Mouse (Mus musculus) heart, embryonic 11.5 days (tissue): ENCODE data around the gene Mlh1. TPM values are rescaled to one million over a fixed set of nuclear protein-coding genes. Genes with fewer than 3 reads are reported as not detected.
A peak's percentile ranks its signal among the peaks of the same experiment; 100 is the strongest.

Experiments
- ATAC-seq: fragments of 200-750 bp; cut with Nextera tagmentation; replicated peaks from 2 replicates; pipeline ENCODE4 v1.8.0; 2017; ENCODE audit warnings: moderate library complexity; ENCODE audit not compliant: insufficient number of reproducible peaks, low FRiP score, low TSS enrichment
- H3K27ac ChIP-seq: fragments of 300-500 bp; sonication (generic); 2 replicates; pipeline ENCODE4 v1.5.1; 2014; ENCODE audit warnings: mild to moderate bottlenecking, low read depth, low read length
- H3K27me3 ChIP-seq: fragments of 300-500 bp; sonication (generic); 2 replicates; pipeline ENCODE4 v1.6.1; 2014; ENCODE audit warnings: mild to moderate bottlenecking, low read length, mixed read lengths; ENCODE audit not compliant: control insufficient read depth, insufficient read depth
- H3K36me3 ChIP-seq: fragments of 300-500 bp; sonication (generic); 2 replicates; pipeline ENCODE4 v1.6.1; 2014; ENCODE audit warnings: mild to moderate bottlenecking, low read length, moderate library complexity, mixed read lengths; ENCODE audit not compliant: control insufficient read depth, insufficient read depth
- H3K4me1 ChIP-seq: fragments of 300-500 bp; sonication (generic); 2 replicates; pipeline ENCODE4 v1.6.1; 2014; ENCODE audit warnings: low read length; ENCODE audit not compliant: control insufficient read depth, insufficient read depth
- H3K4me2 ChIP-seq: fragments of 300-500 bp; sonication (generic); 2 replicates; pipeline ENCODE4 v1.6.1; 2014; ENCODE audit warnings: mild to moderate bottlenecking, moderate library complexity
- H3K4me3 ChIP-seq: fragments of 300-500 bp; sonication (generic); 2 replicates; pipeline ENCODE4 v1.5.1; 2014; ENCODE audit warnings: low read depth, low read length
- H3K9ac ChIP-seq: fragments of 300-500 bp; sonication (generic); 2 replicates; pipeline ENCODE4 v1.6.1; 2014; ENCODE audit warnings: mild to moderate bottlenecking, low read depth, low read length, moderate library complexity
- H3K9me3 ChIP-seq: fragments of 300-500 bp; sonication (generic); replicated peaks from 2 replicates; pipeline ENCODE4 v1.6.1; 2016; ENCODE audit warnings: low read length; ENCODE audit not compliant: control insufficient read depth
- WGBS: fragments of 180-500 bp; shearing (Covaris S2); extraction: QIAGEN DNeasy Blood & Tissue Kit; methylation state at CpG from one replicate; pipeline ENCODE4 v1.1.7; 2014; ENCODE audit not compliant: insufficient replicate concordance; 5-methylcytosine and 5-hydroxymethylcytosine counted together
- polyA plus RNA-seq: library from polyadenylated mRNA; unstranded; fragments of >200 nt; fragmentation: Nextera tagmentation; extraction: Ambion mirVana; gene quantifications from 2 replicates; pipeline ENCODE4 v1.2.1, GENCODE M21; 2014

Mlh1 gene
- polyA plus RNA-seq, 1 experiment from 2014 or later: 33.9 TPM

DNA sequence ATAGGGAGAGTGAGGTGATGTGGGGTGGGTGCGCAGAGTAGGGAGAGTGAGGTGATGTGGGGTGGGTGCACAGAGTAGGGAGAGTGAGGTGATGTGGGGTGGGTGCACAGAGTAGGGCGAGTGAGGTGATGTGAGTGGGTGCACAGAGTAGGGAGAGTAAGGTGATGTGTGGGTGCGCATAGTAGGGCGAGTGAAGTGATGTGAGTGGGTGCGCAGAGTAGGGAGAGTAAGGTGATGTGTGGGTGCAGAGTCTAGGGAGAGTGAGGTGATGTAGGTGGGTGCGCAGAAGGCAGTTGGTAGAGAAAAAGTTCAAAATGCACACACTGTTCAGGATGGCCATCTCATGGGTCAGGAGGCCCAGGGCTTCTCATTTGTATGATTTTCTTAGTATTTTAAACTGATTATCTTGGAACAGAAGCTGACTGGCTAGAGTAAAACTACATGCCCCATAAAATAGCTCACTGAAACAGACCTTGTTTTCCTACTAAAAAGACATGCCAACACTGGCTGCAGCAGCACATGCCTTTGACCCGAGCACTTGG lies 62.4 kb downstream of the Mlh1 start:
- no peak for ATAC-seq
- no peak overlapping the region for H3K4me3 ChIP-seq
- no peak overlapping the region for H3K4me2 ChIP-seq
- no peak overlapping the region for H3K9ac ChIP-seq
- H3K4me1 ChIP-seq: peaks cover 25% of the 10 kb centered on the region
- no peak overlapping the region for H3K27ac ChIP-seq
- H3K27me3 ChIP-seq: no peaks in the 10 kb centered on the region
- no peaks in the 10 kb centered on the region for H3K9me3 ChIP-seq
- H3K36me3 ChIP-seq: no peaks in the 10 kb centered on the region
- 90% methylated on average over 7 of the region's 7 CpGs for WGBS

- Histone ChIP-seq H3K27ac (0 out of 2 replicates have a peak overlapping the region, but pooled peaks have one; percentile 35), H3K36me3 (no peaks in the 10 kb centered on the region), H3K9ac (no peak overlapping the region), H3K4me2 (no peak overlapping the region), H3K27me3 (no peaks in the 10 kb centered on the region), H3K9me3 (no peaks in the 10 kb centered on the region), H3K4me3 (no peak overlapping the region), H3K4me1 (peaks cover 23% of the 10 kb centered on the region)
- no peak for ATAC-seq
- 83% methylated on average over 3 of the region's 3 CpGs for WGBS
Observed at GRCm38 (mm10) chr9:111208185-111208584, 63.4 kb downstream of the Mlh1 start.

DNA sequence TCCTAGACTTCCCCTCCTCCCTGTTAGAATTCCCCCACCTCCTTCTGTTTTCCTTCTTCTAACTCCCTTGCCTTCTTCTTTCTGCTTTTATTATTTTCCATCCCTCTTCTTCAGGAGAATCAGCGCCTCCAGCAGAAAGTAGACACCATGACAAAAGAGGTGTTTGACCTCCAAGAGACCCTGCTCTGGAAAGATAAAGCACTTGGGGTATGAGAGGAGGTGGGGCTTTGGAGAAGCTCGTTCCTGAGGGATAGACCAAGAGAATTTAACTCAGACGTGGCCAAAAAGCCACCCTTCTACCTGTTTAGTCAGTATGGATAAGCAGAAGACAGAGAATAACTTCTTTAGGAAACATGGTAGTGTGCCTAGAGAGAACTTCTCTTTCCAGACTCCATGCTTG lies 63.9 kb downstream of the Mlh1 start:
- peak overlapping the region; percentile 35; the same call in 1 of the 2 replicates for H3K27ac ChIP-seq
- H3K4me3 ChIP-seq: no peak overlapping the region
- peaks cover 19% of the 10 kb centered on the region for H3K4me1 ChIP-seq
- H3K27me3 ChIP-seq: no peaks in the 10 kb centered on the region
- WGBS: 24% methylated on average over 3 of the region's 3 CpGs
- no peaks in the 10 kb centered on the region for H3K9me3 ChIP-seq
- no peak overlapping the region for H3K4me2 ChIP-seq
- H3K36me3 ChIP-seq: no peaks in the 10 kb centered on the region
- no peak overlapping the region for H3K9ac ChIP-seq
- ATAC-seq: no peak

- no peak overlapping the region for H3K27ac ChIP-seq
- ATAC-seq: no peak
- WGBS: 68% methylated on average over 9 of the region's 9 CpGs
Observed at GRCm38 (mm10) chr9:111204601-111205375, 66.8 kb downstream of the Mlh1 start.

DNA sequence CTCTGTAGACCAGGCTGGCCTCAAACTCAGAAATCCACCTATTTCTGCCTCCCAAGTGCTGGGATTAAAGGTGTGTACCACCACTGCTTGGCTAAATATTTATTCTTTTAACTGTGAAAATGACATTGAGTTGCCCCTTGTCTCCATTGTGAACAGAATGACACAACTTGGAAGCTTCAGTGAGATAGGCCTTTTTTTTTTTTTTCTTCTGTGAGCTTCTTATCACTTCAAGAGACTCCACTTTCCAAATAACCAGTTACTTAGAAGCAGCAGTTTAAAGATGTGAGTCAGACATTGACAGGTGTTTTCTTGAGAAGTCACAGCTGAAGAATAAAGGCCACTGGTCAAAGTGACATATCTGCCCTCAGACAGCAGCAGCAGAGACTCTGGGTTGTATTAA lies 71.4 kb downstream of the Mlh1 start:
- no peaks in the 10 kb centered on the region for H3K36me3 ChIP-seq
- H3K9me3 ChIP-seq: no peaks in the 10 kb centered on the region
- no peak overlapping the region for H3K4me3 ChIP-seq
- H3K27ac ChIP-seq: no peak overlapping the region
- H3K4me2 ChIP-seq: no peak overlapping the region
- 0 out of 2 replicates have a peak, but pooled peaks cover 7% of the 10 kb centered on the region for H3K4me1 ChIP-seq
- ATAC-seq: no peak
- no peaks in the 10 kb centered on the region for H3K27me3 ChIP-seq
- no peak overlapping the region for H3K9ac ChIP-seq

More at GRCm38 (mm10) chr9:111204601-111205375, 66.8 kb downstream of the Mlh1 start:
- no peak overlapping the region for H3K9ac ChIP-seq
- no peaks in the 10 kb centered on the region for H3K27me3 ChIP-seq
- H3K36me3 ChIP-seq: no peaks in the 10 kb centered on the region
- H3K9me3 ChIP-seq: no peaks in the 10 kb centered on the region
- H3K4me2 ChIP-seq: no peak overlapping the region
- H3K4me1 ChIP-seq: peaks cover 12% of the 10 kb centered on the region; the same call in 1 of the 2 replicates
- no peak overlapping the region for H3K4me3 ChIP-seq

GRCm38 (mm10) chr9:111198332-111198731 lies 73.3 kb downstream of the Mlh1 start:
- H3K27me3 ChIP-seq: no peaks in the 10 kb centered on the region
- H3K9me3 ChIP-seq: no peaks in the 10 kb centered on the region
- ATAC-seq: no peak
- H3K4me3 ChIP-seq: no peak overlapping the region
- 0 out of 2 replicates have a peak, but pooled peaks cover 4% of the 10 kb centered on the region for H3K4me1 ChIP-seq
- H3K9ac ChIP-seq: no peak overlapping the region
- WGBS: 45% methylated on average over 1 of the region's 1 CpGs
- no peak overlapping the region for H3K4me2 ChIP-seq
- no peak overlapping the region for H3K27ac ChIP-seq
- no peaks in the 10 kb centered on the region for H3K36me3 ChIP-seq

DNA sequence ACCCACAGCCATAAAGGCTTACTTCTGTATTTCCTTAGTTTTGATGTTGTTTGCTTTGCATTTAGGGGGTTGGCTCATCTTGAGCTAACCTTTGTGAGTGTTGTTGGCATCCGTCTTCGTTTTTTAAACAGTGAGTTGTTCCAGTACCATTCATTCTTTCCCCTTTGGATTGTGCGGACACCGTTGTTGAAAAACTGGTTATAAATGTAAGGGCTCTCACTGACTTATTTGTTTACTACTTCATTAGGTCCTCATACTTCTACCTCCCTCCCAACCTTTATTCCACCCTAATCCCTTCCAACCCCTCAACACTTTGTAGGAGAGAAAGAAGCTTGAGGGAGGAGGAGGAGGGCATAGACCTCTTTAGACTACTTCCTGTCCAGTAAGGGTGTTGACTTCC lies 73.9 kb downstream of the Mlh1 start:
- Histone ChIP-seq H3K27me3 (no peaks in the 10 kb centered on the region), H3K27ac (no peak overlapping the region), H3K4me2 (no peak overlapping the region), H3K4me3 (no peak overlapping the region), H3K9ac (no peak overlapping the region), H3K36me3 (no peaks in the 10 kb centered on the region), H3K9me3 (no peaks in the 10 kb centered on the region), H3K4me1 (0 out of 2 replicates have a peak, but pooled peaks cover 4% of the 10 kb centered on the region)
- no peak for ATAC-seq
- 90% methylated on average over 4 of the region's 4 CpGs for WGBS

DNA sequence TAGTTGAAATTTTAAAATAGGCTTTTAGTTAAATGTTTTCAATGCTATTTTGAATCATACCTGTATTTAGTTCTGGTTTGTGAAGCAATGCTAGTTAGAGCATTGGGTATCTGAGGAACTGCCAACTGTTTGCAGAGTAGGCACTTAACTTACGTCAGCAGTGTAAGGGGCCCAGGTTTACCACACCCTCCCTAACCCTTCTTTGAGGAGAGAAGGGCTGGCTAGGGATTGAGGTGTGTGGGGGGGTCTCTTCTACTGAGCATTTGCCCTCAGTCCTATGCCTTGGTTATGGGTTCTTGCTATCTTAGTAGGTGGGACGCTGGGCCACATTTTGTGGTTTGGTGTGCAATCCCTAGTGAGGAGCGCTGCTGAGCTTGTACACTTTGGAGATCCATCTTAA lies 74.5 kb downstream of the Mlh1 start:
- Histone ChIP-seq H3K9ac (no peak overlapping the region), H3K27ac (no peak overlapping the region), H3K4me3 (no peak overlapping the region), H3K4me2 (no peak overlapping the region), H3K27me3 (no peaks in the 10 kb centered on the region), H3K9me3 (no peaks in the 10 kb centered on the region), H3K36me3 (no peaks in the 10 kb centered on the region), H3K4me1 (0 out of 2 replicates have a peak, but pooled peaks cover 4% of the 10 kb centered on the region)
- 92% methylated on average over 3 of the region's 3 CpGs for WGBS
- ATAC-seq: no peak

DNA sequence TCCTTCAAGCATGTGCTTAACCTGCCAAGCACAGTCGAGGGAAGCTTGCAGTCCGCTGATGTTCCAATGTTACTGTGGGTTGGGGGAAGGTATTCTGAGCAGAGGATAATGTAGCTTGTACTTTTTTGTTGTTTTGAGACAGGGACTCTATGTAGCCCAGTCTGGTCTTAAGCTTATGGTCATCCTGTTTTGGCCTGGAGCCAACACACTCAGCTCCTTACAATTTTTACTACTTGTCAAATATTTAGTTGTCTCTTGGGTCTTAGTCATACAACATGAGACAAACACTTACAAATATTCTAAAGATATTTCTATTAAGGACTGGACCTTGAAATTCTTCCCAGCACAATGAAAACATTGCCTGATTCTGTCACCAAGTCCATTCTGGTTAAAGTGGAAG lies 78.4 kb downstream of the Mlh1 start:
- H3K9ac ChIP-seq: no peak overlapping the region
- H3K36me3 ChIP-seq: peaks cover 10% of the 10 kb centered on the region
- H3K27me3 ChIP-seq: no peaks in the 10 kb centered on the region
- no peak overlapping the region for H3K4me2 ChIP-seq
- H3K27ac ChIP-seq: no peak overlapping the region
- 94% methylated on average over 2 of the region's 2 CpGs for WGBS
- H3K9me3 ChIP-seq: no peaks in the 10 kb centered on the region
- ATAC-seq: no peak
- H3K4me3 ChIP-seq: no peak overlapping the region
- H3K4me1 ChIP-seq: 0 out of 2 replicates have a peak, but pooled peaks cover 4% of the 10 kb centered on the region
